Mouse (Mus musculus) kidney, embryonic 15.5 days (tissue): ENCODE results near the gene Ubqln1. TPM values are rescaled to one million over a fixed set of nuclear protein-coding genes. Genes with fewer than 3 reads are reported as not detected.

ENCODE experiments used
- ATAC-seq: fragments of 200-750 bp; cut with Nextera tagmentation; replicated peaks from 2 replicates; pipeline ENCODE4 v1.8.0; 2017; ENCODE audit warnings: moderate TSS enrichment; ENCODE audit not compliant: low FRiP score
- H3K27ac ChIP-seq: fragments of 300-500 bp; sonication (generic); 2 replicates; pipeline ENCODE4 v1.5.1; 2015; ENCODE audit warnings: mild to moderate bottlenecking, inconsistent platforms
- H3K27me3 ChIP-seq: fragments of 300-500 bp; sonication (generic); 2 replicates; pipeline ENCODE4 v1.6.1; 2015; ENCODE audit warnings: inconsistent platforms
- H3K36me3 ChIP-seq: fragments of 300-500 bp; sonication (generic); 2 replicates; pipeline ENCODE4 v1.6.1; 2015; ENCODE audit warnings: inconsistent platforms
- H3K4me1 ChIP-seq: fragments of 300-500 bp; sonication (generic); 2 replicates; pipeline ENCODE4 v1.6.1; 2015; ENCODE audit warnings: inconsistent platforms
- H3K4me2 ChIP-seq: fragments of 300-500 bp; sonication (generic); 2 replicates; pipeline ENCODE4 v1.6.1; 2015; ENCODE audit warnings: moderate library complexity, mild to moderate bottlenecking, inconsistent platforms
- H3K4me3 ChIP-seq: fragments of 300-500 bp; sonication (generic); replicated peaks from 2 replicates; pipeline ENCODE4 v1.5.1; 2015; ENCODE audit warnings: mild to moderate bottlenecking, inconsistent platforms
- H3K9ac ChIP-seq: fragments of 300-500 bp; sonication (generic); 2 replicates; pipeline ENCODE4 v1.6.1; 2015; ENCODE audit warnings: mild to moderate bottlenecking, inconsistent platforms
- H3K9me3 ChIP-seq: fragments of 300-500 bp; sonication (generic); replicated peaks from 2 replicates; pipeline ENCODE4 v1.6.1; 2016; ENCODE audit warnings: inconsistent platforms
- WGBS: fragments of 180-500 bp; shearing (Covaris S2); methylation state at CpG from one replicate; pipeline ENCODE4 v1.1.7; 2015; ENCODE audit warnings: mixed read lengths; 5-methylcytosine and 5-hydroxymethylcytosine counted together
- polyA plus RNA-seq: library from polyadenylated mRNA; unstranded; fragments of >200 nt; fragmentation: Nextera tagmentation; extraction: Ambion mirVana; gene quantifications from 2 replicates; pipeline ENCODE4 v1.2.1, GENCODE M21; 2015

Ubqln1 gene
- polyA plus RNA-seq, 1 experiment from 2014 or later, result 112 TPM

- no peaks in the 10 kb centered on the region for H3K27me3 ChIP-seq
- no peak overlapping the region for H3K4me3 ChIP-seq
- H3K4me1 ChIP-seq, result 0 out of 2 replicates have a peak, but pooled peaks cover 2% of the 10 kb centered on the region
- WGBS, result 74% methylated on average over 7 of the region's 7 CpGs
- H3K4me2 ChIP-seq, result no peak overlapping the region
- ATAC-seq, result no peak
- H3K36me3 ChIP-seq, result peaks cover 43% of the 10 kb centered on the region
- H3K9me3 ChIP-seq, result no peaks in the 10 kb centered on the region
- H3K27ac ChIP-seq, result no peak overlapping the region
- H3K9ac ChIP-seq, result no peak overlapping the region
Measured at GRCm38 (mm10) chr13:58197981-58198640, 17.3 kb downstream of the Ubqln1 start.

- Histone ChIP-seq H3K4me1 (0 out of 2 replicates have a peak, but pooled peaks cover 2% of the 10 kb centered on the region), H3K9me3 (no peaks in the 10 kb centered on the region), H3K4me3 (no peak overlapping the region), H3K4me2 (no peak overlapping the region), H3K27me3 (no peaks in the 10 kb centered on the region), H3K27ac (no peak overlapping the region), H3K36me3 (peaks cover 51% of the 10 kb centered on the region), H3K9ac (no peak overlapping the region)
- WGBS, result 87% methylated on average over 3 of the region's 3 CpGs
- ATAC-seq, result no peak
Measured at GRCm38 (mm10) chr13:58197211-58197610, 18.2 kb downstream of the Ubqln1 start.

GRCm38 (mm10) chr13:58194908-58195307 lies 20.5 kb downstream of the Ubqln1 start:
- 0 out of 2 replicates have a peak, but pooled peaks cover 2% of the 10 kb centered on the region for H3K4me1 ChIP-seq
- H3K27ac ChIP-seq, result no peak overlapping the region
- no peaks in the 10 kb centered on the region for H3K27me3 ChIP-seq
- ATAC-seq, result no peak
- H3K4me2 ChIP-seq, result no peak overlapping the region
- no peak overlapping the region for H3K9ac ChIP-seq
- no peaks in the 10 kb centered on the region for H3K9me3 ChIP-seq
- H3K4me3 ChIP-seq, result no peak overlapping the region
- WGBS, result 86% methylated on average over 3 of the region's 3 CpGs
- H3K36me3 ChIP-seq, result peaks cover 72% of the 10 kb centered on the region

GRCm38 (mm10) chr13:58193221-58193620 lies 22.2 kb downstream of the Ubqln1 start:
- 94% methylated on average over 3 of the region's 3 CpGs for WGBS
- peaks cover 84% of the 10 kb centered on the region for H3K36me3 ChIP-seq
- H3K27me3 ChIP-seq, result no peaks in the 10 kb centered on the region
- no peaks in the 10 kb centered on the region for H3K4me1 ChIP-seq
- no peak overlapping the region for H3K27ac ChIP-seq
- no peak for ATAC-seq
- H3K9me3 ChIP-seq, result no peaks in the 10 kb centered on the region
- no peak overlapping the region for H3K4me2 ChIP-seq
- H3K9ac ChIP-seq, result no peak overlapping the region
- no peak overlapping the region for H3K4me3 ChIP-seq

GRCm38 (mm10) chr13:58192146-58192545 lies 23.3 kb downstream of the Ubqln1 start:
- ATAC-seq, result no peak
- no peaks in the 10 kb centered on the region for H3K4me1 ChIP-seq
- H3K27ac ChIP-seq, result no peak overlapping the region
- H3K9me3 ChIP-seq, result no peaks in the 10 kb centered on the region
- H3K4me2 ChIP-seq, result no peak overlapping the region
- no peaks in the 10 kb centered on the region for H3K27me3 ChIP-seq
- H3K36me3 ChIP-seq, result peaks cover 85% of the 10 kb centered on the region
- 93% methylated on average over 6 of the region's 6 CpGs for WGBS
- no peak overlapping the region for H3K9ac ChIP-seq
- H3K4me3 ChIP-seq, result no peak overlapping the region

- H3K9me3 ChIP-seq, result no peaks in the 10 kb centered on the region
- no peak overlapping the region for H3K4me2 ChIP-seq
- 99% methylated on average over 14 of the region's 14 CpGs for WGBS
- H3K4me3 ChIP-seq, result no peak overlapping the region
- H3K27ac ChIP-seq, result no peak overlapping the region
- H3K4me1 ChIP-seq, result no peaks in the 10 kb centered on the region
- peaks cover 85% of the 10 kb centered on the region for H3K36me3 ChIP-seq
- no peak for ATAC-seq
- no peak overlapping the region for H3K9ac ChIP-seq
- H3K27me3 ChIP-seq, result no peaks in the 10 kb centered on the region
Measured at GRCm38 (mm10) chr13:58191516-58191915, 23.9 kb downstream of the Ubqln1 start.

GRCm38 (mm10) chr13:58189473-58189872 lies 26.0 kb downstream of the Ubqln1 start:
- H3K4me3 ChIP-seq, result no peak overlapping the region
- no peaks in the 10 kb centered on the region for H3K9me3 ChIP-seq
- no peak for ATAC-seq
- no peak overlapping the region for H3K4me2 ChIP-seq
- H3K9ac ChIP-seq, result no peak overlapping the region
- no peaks in the 10 kb centered on the region for H3K4me1 ChIP-seq
- H3K27me3 ChIP-seq, result no peaks in the 10 kb centered on the region
- 64% methylated on average over 5 of the region's 5 CpGs for WGBS
- peaks cover 79% of the 10 kb centered on the region for H3K36me3 ChIP-seq
- H3K27ac ChIP-seq, result no peak overlapping the region

GRCm38 (mm10) chr13:58188412-58188811 lies 27.0 kb downstream of the Ubqln1 start:
- Histone ChIP-seq H3K4me1 (no peaks in the 10 kb centered on the region), H3K36me3 (peaks cover 77% of the 10 kb centered on the region), H3K9me3 (no peaks in the 10 kb centered on the region), H3K27ac (no peak overlapping the region), H3K4me3 (no peak overlapping the region), H3K9ac (no peak overlapping the region), H3K27me3 (no peaks in the 10 kb centered on the region), H3K4me2 (no peak overlapping the region)
- no peak for ATAC-seq
- WGBS, result 64% methylated on average over 4 of the region's 4 CpGs

- H3K4me3 ChIP-seq, result no peak overlapping the region
- no peaks in the 10 kb centered on the region for H3K9me3 ChIP-seq
- H3K27me3 ChIP-seq, result no peaks in the 10 kb centered on the region
- no peak overlapping the region for H3K4me2 ChIP-seq
- H3K27ac ChIP-seq, result no peak overlapping the region
- 85% methylated on average over 3 of the region's 3 CpGs for WGBS
- peaks cover 77% of the 10 kb centered on the region for H3K36me3 ChIP-seq
- H3K9ac ChIP-seq, result no peak overlapping the region
- ATAC-seq, result no peak
- H3K4me1 ChIP-seq, result 0 out of 2 replicates have a peak, but pooled peaks cover 2% of the 10 kb centered on the region
Measured at GRCm38 (mm10) chr13:58187751-58188150, 27.7 kb downstream of the Ubqln1 start.

GRCm38 (mm10) chr13:58186281-58186680 lies 29.2 kb downstream of the Ubqln1 start:
- 86% methylated on average over 8 of the region's 8 CpGs for WGBS

GRCm38 (mm10) chr13:58184111-58184510 lies 31.3 kb downstream of the Ubqln1 start:
- WGBS, result 80% methylated on average over 3 of the region's 3 CpGs
- Histone ChIP-seq H3K36me3 (peaks cover 75% of the 10 kb centered on the region), H3K9ac (no peak overlapping the region), H3K4me3 (no peak overlapping the region), H3K4me2 (no peak overlapping the region), H3K9me3 (no peaks in the 10 kb centered on the region), H3K4me1 (0 out of 2 replicates have a peak, but pooled peaks cover 10% of the 10 kb centered on the region), H3K27ac (no peak overlapping the region), H3K27me3 (no peaks in the 10 kb centered on the region)
- no peak for ATAC-seq

More at GRCm38 (mm10) chr13:58186281-58186680, 29.2 kb downstream of the Ubqln1 start:
- H3K36me3 ChIP-seq, result peaks cover 73% of the 10 kb centered on the region
- no peaks in the 10 kb centered on the region for H3K9me3 ChIP-seq
- H3K9ac ChIP-seq, result no peak overlapping the region
- H3K4me1 ChIP-seq, result 0 out of 2 replicates have a peak, but pooled peaks cover 6% of the 10 kb centered on the region
- no peak overlapping the region for H3K4me2 ChIP-seq
- no peak overlapping the region for H3K27ac ChIP-seq
- H3K27me3 ChIP-seq, result no peaks in the 10 kb centered on the region
- ATAC-seq, result no peak
- no peak overlapping the region for H3K4me3 ChIP-seq

GRCm38 (mm10) chr13:58181607-58182551 lies 33.6 kb downstream of the Ubqln1 start:
- ATAC-seq, result no peak
- H3K9me3 ChIP-seq, result no peaks in the 10 kb centered on the region
- H3K4me2 ChIP-seq, result no peak overlapping the region
- peaks cover 77% of the 10 kb centered on the region for H3K36me3 ChIP-seq
- H3K9ac ChIP-seq, result no peak overlapping the region
- 0 out of 2 replicates have a peak, but pooled peaks cover 10% of the 10 kb centered on the region for H3K4me1 ChIP-seq
- peak overlapping the region; percentile 48 for H3K27ac ChIP-seq
- H3K4me3 ChIP-seq, result no peak overlapping the region
- WGBS, result 66% methylated on average over 14 of the region's 14 CpGs
- no peaks in the 10 kb centered on the region for H3K27me3 ChIP-seq
